In the genomic region with DNA sequence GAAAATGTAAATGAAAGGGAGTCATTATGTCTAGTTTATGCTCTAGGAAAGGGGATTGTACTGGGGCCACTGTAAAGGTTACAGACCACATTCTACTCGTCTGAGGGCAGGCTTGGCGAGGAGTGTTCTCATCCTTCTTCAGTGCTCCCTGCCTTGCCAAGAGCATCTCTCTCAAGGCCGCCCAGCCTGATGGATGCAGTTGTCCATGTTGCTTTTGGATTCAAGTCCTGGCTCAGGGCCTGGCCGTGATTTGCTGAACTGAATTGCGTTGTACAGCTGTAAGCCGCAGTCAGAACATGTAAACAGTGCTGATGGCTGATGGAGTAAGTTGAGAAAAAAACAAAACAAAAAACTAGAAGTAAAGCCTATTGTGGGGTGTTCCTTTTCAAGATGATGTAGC, we compare ENCODE assay signal across 10 mouse cellular contexts. TPM values are rescaled to one million over a fixed set of nuclear protein-coding genes. Genes with fewer than 3 reads are reported as not detected.
DNase-seq lines count a peak whose midpoint lies in the region; ATAC-seq and TF ChIP-seq lines count a peak whose summit lies in the region.
"Had no signal": no experiment of that assay in that cellular context is flagged by ENCODE, and none has a peak within 500 bp of the region (broad histone marks: within the 10 kb centered on the region; RNA-seq: fewer than 3 reads in every experiment).

No protein-coding gene starts in this region.

- ATAC-seq in intestine, embryonic 14.5 days (replicated peaks; ENCODE audit: low FRiP score, low TSS enrichment, low read depth) = no peak
- ATAC-seq in intestine, postnatal 0 days = no peak
- ATAC-seq in embryonic facial prominence, embryonic 15.5 days (ENCODE audit: insufficient number of reproducible peaks, low FRiP score, low TSS enrichment, low read depth) = peak; percentile 47; the same call in 1 of the 2 replicates
- peak; percentile 59 for ATAC-seq in intestine, embryonic 16.5 days

- peak overlapping the region; percentile 44; the same call in 1 of the 2 replicates for H3K27ac ChIP-seq in intestine, embryonic 14.5 days (ENCODE audit: low read depth)
- H3K27ac ChIP-seq in intestine, postnatal 0 days (ENCODE audit: low read depth, low read length) = no peak overlapping the region
- no peak overlapping the region for H3K27ac ChIP-seq in embryonic facial prominence, embryonic 15.5 days (replicated peaks)
- H3K27ac ChIP-seq in intestine, embryonic 16.5 days (ENCODE audit: low read length) = peak overlapping the region; percentile 59; the same call in 1 of the 2 replicates
- H3K27ac ChIP-seq in midbrain, embryonic 10.5 days (replicated peaks) = no peak overlapping the region

- DNase-seq in intestine, embryonic 14.5 days (ENCODE audit: low spot score) = peak; percentile 50
- peak; percentile 21 to 63 for DNase-seq in lung, postnatal 4 days
- DNase-seq in midbrain, embryonic 10.5 days (ENCODE audit: low spot score) = no peak
- no peak for DNase-seq in left cerebral cortex, adult 11 months (ENCODE audit: low spot score)
- no peak for DNase-seq in layer of hippocampus, postnatal 10 days (ENCODE audit: low spot score in 2 of 2)
- DNase-seq: cerebellum, adult 8-10 months had no signal

- no peak for TF ChIP-seq CTCF in intestine, postnatal 0 days (IDR thresholded peaks at IDR 0.05; ENCODE audit: low read depth)

- H3K27me3 ChIP-seq in intestine, embryonic 14.5 days (replicated peaks; ENCODE audit: control insufficient read depth, insufficient read depth, low read length) = no peaks in the 10 kb centered on the region
- no peaks in the 10 kb centered on the region for H3K27me3 ChIP-seq in intestine, postnatal 0 days (replicated peaks; ENCODE audit: control insufficient read depth, insufficient read depth, low read length)
- no peaks in the 10 kb centered on the region for H3K27me3 ChIP-seq in embryonic facial prominence, embryonic 15.5 days
- no peaks in the 10 kb centered on the region for H3K27me3 ChIP-seq in intestine, embryonic 16.5 days (replicated peaks; ENCODE audit: control insufficient read depth, insufficient read depth, low read length)
- no peaks in the 10 kb centered on the region for H3K27me3 ChIP-seq in midbrain, embryonic 10.5 days (ENCODE audit: low read depth, poor library complexity, severe bottlenecking)

- H3K9ac ChIP-seq in intestine, embryonic 14.5 days (ENCODE audit: low read length) = no peak overlapping the region
- H3K9ac ChIP-seq in intestine, postnatal 0 days (ENCODE audit: low read depth, low read length) = no peak overlapping the region
- no peak overlapping the region for H3K9ac ChIP-seq in embryonic facial prominence, embryonic 15.5 days
- no peak overlapping the region for H3K9ac ChIP-seq in intestine, embryonic 16.5 days (ENCODE audit: low read depth, low read length)

- 62% methylated on average over 6 of the region's 6 CpGs for WGBS in intestine, embryonic 14.5 days
- 72% methylated on average over 6 of the region's 6 CpGs for WGBS in intestine, postnatal 0 days
- WGBS in embryonic facial prominence, embryonic 15.5 days = 70% methylated on average over 6 of the region's 6 CpGs
- 65% methylated on average over 6 of the region's 6 CpGs for WGBS in intestine, embryonic 16.5 days
- WGBS in midbrain, embryonic 10.5 days = 94% methylated on average over 6 of the region's 6 CpGs

- no peak overlapping the region for H3K4me3 ChIP-seq in intestine, embryonic 14.5 days (ENCODE audit: low read depth, low read length)
- H3K4me3 ChIP-seq in intestine, postnatal 0 days (ENCODE audit: low read depth, low read length) = no peak overlapping the region
- H3K4me3 ChIP-seq in embryonic facial prominence, embryonic 15.5 days (replicated peaks) = no peak overlapping the region
- no peak overlapping the region for H3K4me3 ChIP-seq in intestine, embryonic 16.5 days (ENCODE audit: low read length)
- H3K4me3 ChIP-seq in midbrain, embryonic 10.5 days = no peak overlapping the region

- no peaks in the 10 kb centered on the region for H3K36me3 ChIP-seq in intestine, embryonic 14.5 days (ENCODE audit: control insufficient read depth, insufficient read depth, low read length)
- H3K36me3 ChIP-seq in intestine, postnatal 0 days (ENCODE audit: control insufficient read depth, insufficient read depth) = no peaks in the 10 kb centered on the region
- no peaks in the 10 kb centered on the region for H3K36me3 ChIP-seq in embryonic facial prominence, embryonic 15.5 days
- no peaks in the 10 kb centered on the region for H3K36me3 ChIP-seq in intestine, embryonic 16.5 days (ENCODE audit: control insufficient read depth, insufficient read depth, low read length)
- no peaks in the 10 kb centered on the region for H3K36me3 ChIP-seq in midbrain, embryonic 10.5 days

- no peaks in the 10 kb centered on the region for H3K9me3 ChIP-seq in intestine, embryonic 14.5 days (ENCODE audit: control insufficient read depth, low read length)
- H3K9me3 ChIP-seq in intestine, postnatal 0 days (ENCODE audit: control insufficient read depth) = no peaks in the 10 kb centered on the region
- H3K9me3 ChIP-seq in embryonic facial prominence, embryonic 15.5 days (replicated peaks) = no peaks in the 10 kb centered on the region
- no peaks in the 10 kb centered on the region for H3K9me3 ChIP-seq in intestine, embryonic 16.5 days (ENCODE audit: control insufficient read depth, low read length)
- H3K9me3 ChIP-seq in midbrain, embryonic 10.5 days (replicated peaks) = no peaks in the 10 kb centered on the region

- H3K4me2 ChIP-seq in intestine, embryonic 14.5 days (ENCODE audit: low read length) = no peak overlapping the region
- H3K4me2 ChIP-seq in intestine, postnatal 0 days (replicated peaks; ENCODE audit: low read depth) = no peak overlapping the region
- H3K4me2 ChIP-seq in embryonic facial prominence, embryonic 15.5 days (replicated peaks) = no peak overlapping the region
- no peak overlapping the region for H3K4me2 ChIP-seq in intestine, embryonic 16.5 days (ENCODE audit: low read depth, low read length)

- no peaks in the 10 kb centered on the region for H3K4me1 ChIP-seq in intestine, embryonic 14.5 days (replicated peaks; ENCODE audit: control insufficient read depth, insufficient read depth, low read length)
- H3K4me1 ChIP-seq in intestine, postnatal 0 days (replicated peaks; ENCODE audit: control insufficient read depth, insufficient read depth, low read length) = no peaks in the 10 kb centered on the region
- no peaks in the 10 kb centered on the region for H3K4me1 ChIP-seq in embryonic facial prominence, embryonic 15.5 days
- H3K4me1 ChIP-seq in intestine, embryonic 16.5 days (ENCODE audit: control insufficient read depth, insufficient read depth, low read length) = no peaks in the 10 kb centered on the region
- H3K4me1 ChIP-seq in midbrain, embryonic 10.5 days = no peaks in the 10 kb centered on the region

RNA-seq across cellular contexts. Expression of gene Musk, which starts 7.4 kb away (rescaled TPM):
- 0.09 and 0.20 TPM in 2 replicates for polyA plus RNA-seq in intestine, embryonic 14.5 days (2014; fragmentation: Nextera tagmentation; extraction: Ambion mirVana)
- polyA plus RNA-seq in intestine, postnatal 0 days (2015; fragmentation: Nextera tagmentation; extraction: Ambion mirVana) = 0.21 and 0.22 TPM in 2 replicates
- polyA plus RNA-seq in embryonic facial prominence, embryonic 15.5 days (2015; fragmentation: Nextera tagmentation; extraction: Ambion mirVana) = 5.9 and 9.3 TPM in 2 replicates
- 0.10 and 0.13 TPM in 2 replicates for polyA plus RNA-seq in intestine, embryonic 16.5 days (2015; fragmentation: Nextera tagmentation; extraction: Ambion mirVana)
- 0.07 TPM in 1 of 2 replicates, not detected in the other for polyA plus RNA-seq in midbrain, embryonic 10.5 days (2016; fragmentation: Nextera tagmentation; extraction: Ambion mirVana)
- 1 to 10 TPM; 2.3 to 2.6 TPM for total RNA-seq in layer of hippocampus, postnatal 10 days (2021)
- total RNA-seq: hematopoietic stem cell, adult 5-6 weeks had no signal

Comparison
In these comparisons a context has a peak if more than half of its experiments do, and no peak if none do; other contexts are left out.
1. ATAC-seq: peak in embryonic facial prominence, embryonic 15.5 days (single experiment) and intestine, embryonic 16.5 days (single experiment); none in intestine, embryonic 14.5 days (single experiment) and intestine, postnatal 0 days (single experiment).
2. H3K27ac ChIP-seq: peak in intestine, embryonic 14.5 days (single experiment) and intestine, embryonic 16.5 days (single experiment); none in intestine, postnatal 0 days (single experiment), embryonic facial prominence, embryonic 15.5 days (single experiment) and midbrain, embryonic 10.5 days (single experiment).
3. DNase-seq: peak in intestine, embryonic 14.5 days (single experiment) and lung, postnatal 4 days (2 of 2); none in midbrain, embryonic 10.5 days (single experiment), left cerebral cortex, adult 11 months (single experiment) and layer of hippocampus, postnatal 10 days (0 of 2).